Mouse (Mus musculus) spleen, adult 2 months (tissue): ENCODE results near the gene Skil.

Experiments used
- CTCF ChIP-seq: fragments of 200-500 bp; IDR thresholded peaks from 2 replicates; pipeline ENCODE4 v1.5.1; 2011; ENCODE audit warnings: mild to moderate bottlenecking, inconsistent platforms; ENCODE audit not compliant: insufficient read depth, insufficient read length, insufficient replicate concordance; ENCODE audit errors: extremely low read depth
- POLR2A ChIP-seq: fragments of 200-500 bp; IDR thresholded peaks from 2 replicates; pipeline ENCODE4 v1.6.1; 2011; ENCODE audit warnings: low read depth, low read length, inconsistent platforms

- TF ChIP-seq POLR2A (no peak), CTCF (no peak)
Observed at GRCm38 (mm10) chr3:31129766-31130165, 34.9 kb downstream of the Skil start.
